In the genomic region with DNA sequence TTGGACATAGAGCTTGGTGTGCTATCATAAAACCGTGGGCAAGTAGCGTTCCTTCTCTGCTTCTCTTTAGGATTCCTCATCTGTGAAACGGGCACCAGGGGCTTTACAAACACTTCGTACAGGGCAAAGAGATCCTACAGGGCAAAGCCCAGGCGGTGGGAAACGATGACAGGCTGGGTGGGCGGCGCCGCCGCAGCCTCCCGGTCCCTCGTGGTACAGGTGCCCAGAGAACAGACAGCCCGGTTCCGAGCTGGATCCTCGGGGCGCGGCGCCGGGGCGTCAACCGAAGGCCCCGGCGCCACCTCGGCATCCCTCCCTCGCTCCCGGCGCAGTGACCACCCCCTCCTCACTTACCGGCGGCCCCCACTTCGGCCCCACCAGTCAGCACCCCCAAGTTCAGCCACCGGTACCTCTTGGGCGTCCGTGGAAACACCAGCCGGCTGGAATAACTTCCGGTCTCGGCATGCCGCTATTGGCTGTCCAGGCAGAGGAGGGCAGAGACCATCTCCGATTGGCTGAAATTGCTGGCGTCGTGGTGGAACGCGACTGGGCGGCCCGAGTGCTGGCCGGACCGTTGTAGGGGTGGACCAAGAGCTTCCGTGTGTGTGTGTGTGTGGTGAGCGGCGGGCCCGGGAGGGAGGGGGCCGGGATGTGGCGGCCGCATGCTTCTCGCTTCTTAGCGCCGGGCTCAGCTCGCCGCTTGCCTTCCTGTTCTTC, we compare ENCODE assay signal across 8 mouse cellular contexts. TPM values are rescaled to one million over a fixed set of nuclear protein-coding genes. Genes with fewer than 3 reads are reported as not detected.
DNase-seq lines count a peak whose midpoint lies in the region; ATAC-seq and TF ChIP-seq lines count a peak whose summit lies in the region.

A gene (minus strand): TSS at position 460 of the 717 bp plus-strand sequence.

- ATAC-seq in forebrain, embryonic 11.5 days (replicated peaks; ENCODE audit: low FRiP score), result peak; percentile 100
- peak; percentile 100 for ATAC-seq in heart, embryonic 16.5 days (replicated peaks; ENCODE audit: extremely low read depth, insufficient read depth, low FRiP score)
- ATAC-seq in liver, embryonic 15.5 days (ENCODE audit: insufficient read depth), result peak; percentile 100
- peak; percentile 99 for ATAC-seq in neural tube, embryonic 12.5 days (ENCODE audit: low FRiP score, low read depth)

- H3K27me3 ChIP-seq in CH12.LX (replicated peaks), result no peaks in the 10 kb centered on the region
- H3K27me3 ChIP-seq in forebrain, embryonic 11.5 days (ENCODE audit: control insufficient read depth, insufficient read depth, low read length), result no peaks in the 10 kb centered on the region
- no peaks in the 10 kb centered on the region for H3K27me3 ChIP-seq in heart, embryonic 16.5 days (ENCODE audit: control insufficient read depth, insufficient read depth, low read length)
- no peaks in the 10 kb centered on the region for H3K27me3 ChIP-seq in liver, embryonic 15.5 days
- no peaks in the 10 kb centered on the region for H3K27me3 ChIP-seq in neural tube, embryonic 12.5 days (replicated peaks)

- peak within 1 kb of the TSS; percentile 91 for H3K4me2 ChIP-seq in CH12.LX (ENCODE audit: insufficient read depth, low read depth, poor library complexity, severe bottlenecking)
- peak within 1 kb of the TSS; percentile 84 for H3K4me2 ChIP-seq in forebrain, embryonic 11.5 days (ENCODE audit: low read depth, low read length, severe bottlenecking)
- peak within 1 kb of the TSS; percentile 84 for H3K4me2 ChIP-seq in heart, embryonic 16.5 days (ENCODE audit: low read depth, low read length)
- H3K4me2 ChIP-seq in liver, embryonic 15.5 days, result peak within 1 kb of the TSS; percentile 89
- peak within 1 kb of the TSS; percentile 96 for H3K4me2 ChIP-seq in neural tube, embryonic 12.5 days (replicated peaks)

- dilution Hi-C loops in CH12.LX (cut with MboI; ENCODE audit: extremely low pct_ligation_motif_present, extremely low pct_unique_long_range_greater_than_20kb, low sequenced_read_pairs), result no loop called here

- H3K36me3 ChIP-seq in CH12.LX (replicated peaks in 1 of 2; ENCODE audit: control insufficient read depth in 1 of 2, insufficient read depth in 1 of 2, low read length in 1 of 2), result peaks cover 27 to 53% of the 10 kb centered on the region in 2 experiments
- H3K36me3 ChIP-seq in forebrain, embryonic 11.5 days (ENCODE audit: control insufficient read depth, insufficient read depth, low read length), result no peaks in the 10 kb centered on the region; the same call in 1 of the 2 replicates
- no peaks in the 10 kb centered on the region; the same call in 1 of the 2 replicates for H3K36me3 ChIP-seq in heart, embryonic 16.5 days (ENCODE audit: control insufficient read depth, insufficient read depth)
- H3K36me3 ChIP-seq in liver, embryonic 15.5 days (replicated peaks), result peaks cover 12% of the 10 kb centered on the region
- peaks cover 19% of the 10 kb centered on the region for H3K36me3 ChIP-seq in neural tube, embryonic 12.5 days

- TF ChIP-seq CTCF in CH12.LX (conservative IDR thresholded peaks at IDR 0.05 in 1 of 2, IDR thresholded peaks at IDR 0.05 in 1 of 2; ENCODE audit: low read depth in 2 of 2, low read length in 2 of 2), result no peak

- peaks cover 3 to 26% of the 10 kb centered on the region in 2 experiments; a peak in 3 of 4 replicates for H3K4me1 ChIP-seq in CH12.LX (ENCODE audit: control insufficient read depth in 1 of 2, insufficient read depth in 2 of 2)
- peaks cover 10% of the 10 kb centered on the region for H3K4me1 ChIP-seq in forebrain, embryonic 11.5 days (replicated peaks; ENCODE audit: control insufficient read depth, insufficient read depth, low read length)
- H3K4me1 ChIP-seq in heart, embryonic 16.5 days (ENCODE audit: control insufficient read depth, insufficient read depth, low read length), result peaks cover 14% of the 10 kb centered on the region
- peaks cover 28% of the 10 kb centered on the region for H3K4me1 ChIP-seq in liver, embryonic 15.5 days (replicated peaks)
- H3K4me1 ChIP-seq in neural tube, embryonic 12.5 days, result peaks cover 15% of the 10 kb centered on the region

- peak within 1 kb of the TSS; percentile 92 to 99 (median 93) for H3K4me3 ChIP-seq in CH12.LX (replicated peaks in 1 of 3; ENCODE audit: low read depth in 2 of 3, low read length in 2 of 3, poor library complexity in 1 of 3)
- H3K4me3 ChIP-seq in forebrain, embryonic 11.5 days (ENCODE audit: low read depth, low read length), result peak within 1 kb of the TSS; percentile 91
- peak within 1 kb of the TSS; percentile 79 for H3K4me3 ChIP-seq in heart, embryonic 16.5 days (ENCODE audit: low read length)
- H3K4me3 ChIP-seq in liver, embryonic 15.5 days (replicated peaks), result peak within 1 kb of the TSS; percentile 81
- peak within 1 kb of the TSS; percentile 88 for H3K4me3 ChIP-seq in neural tube, embryonic 12.5 days

- no peaks in the 10 kb centered on the region for H3K9me3 ChIP-seq in CH12.LX (replicated peaks; ENCODE audit: low read length)
- no peaks in the 10 kb centered on the region for H3K9me3 ChIP-seq in forebrain, embryonic 11.5 days (ENCODE audit: control insufficient read depth, low read length)
- H3K9me3 ChIP-seq in heart, embryonic 16.5 days (replicated peaks; ENCODE audit: control insufficient read depth, low read length), result no peaks in the 10 kb centered on the region
- no peaks in the 10 kb centered on the region for H3K9me3 ChIP-seq in liver, embryonic 15.5 days (replicated peaks)
- no peaks in the 10 kb centered on the region for H3K9me3 ChIP-seq in neural tube, embryonic 12.5 days

- peak; percentile 89 for TF ChIP-seq POLR2A in CH12.LX (IDR thresholded peaks at IDR 0.05; ENCODE audit: low read depth, low read length)

- peak; percentile 96 for DNase-seq in CH12.LX (ENCODE audit: extremely low read depth)
- DNase-seq in c-Kit-positive CD71-positive TER-119-negative erythroid progenitor cells, embryonic 14.5 days (ENCODE audit: low read depth), result peak; percentile 92
- DNase-seq in forebrain, embryonic 11.5 days (ENCODE audit: low spot score), result peak; percentile 98
- DNase-seq in kidney, postnatal 36 days, result peak; percentile 96 to 97
- DNase-seq in telencephalon, adult 2 months (ENCODE audit: low read depth, low spot score), result peak; percentile 97

- TF ChIP-seq RAD21 in CH12.LX (IDR thresholded peaks at IDR 0.05; ENCODE audit: low read depth, low read length), result no peak

- H3K9ac ChIP-seq in CH12.LX (ENCODE audit: insufficient read depth, low read depth), result peak within 1 kb of the TSS; percentile 86
- H3K9ac ChIP-seq in forebrain, embryonic 11.5 days (ENCODE audit: low read length), result peak within 1 kb of the TSS; percentile 83
- peak within 1 kb of the TSS; percentile 82 for H3K9ac ChIP-seq in heart, embryonic 16.5 days (ENCODE audit: low read length)
- H3K9ac ChIP-seq in liver, embryonic 15.5 days, result peak within 1 kb of the TSS; percentile 73
- H3K9ac ChIP-seq in neural tube, embryonic 12.5 days, result peak within 1 kb of the TSS; percentile 83

- under 1% methylated on average over 58 of the region's 58 CpGs for WGBS in forebrain, embryonic 11.5 days
- WGBS in heart, embryonic 16.5 days, result under 1% methylated on average over 57 of the region's 58 CpGs
- WGBS in liver, embryonic 15.5 days (ENCODE audit: insufficient replicate concordance), result under 1% methylated on average over 58 of the region's 58 CpGs
- WGBS in neural tube, embryonic 12.5 days, result under 1% methylated on average over 58 of the region's 58 CpGs

- in situ Hi-C loops in CH12.LX (cut with MboI; ENCODE audit: low pct_ligation_motif_present, low pct_unique_long_range_greater_than_20kb, low sequenced_read_pairs), result loop anchor here (10.0 kb wide), 2 partner anchors 129 to 1481 kb away; no protein-coding TSS in a partner anchor

- TF ChIP-seq EP300 in CH12.LX (IDR thresholded peaks at IDR 0.05; ENCODE audit: low read length), result no peak

- H3K79me2 ChIP-seq in CH12.LX (replicated peaks; ENCODE audit: control insufficient read depth, extremely low read depth, insufficient read depth, poor library complexity, severe bottlenecking), result peaks cover 33% of the 10 kb centered on the region

- peak within 1 kb of the TSS; percentile 80 for H3K27ac ChIP-seq in CH12.LX (ENCODE audit: insufficient read depth, low read depth)
- H3K27ac ChIP-seq in forebrain, embryonic 11.5 days (ENCODE audit: low read depth, low read length), result no peak within 1 kb of the TSS
- H3K27ac ChIP-seq in heart, embryonic 16.5 days (ENCODE audit: low read length), result peak within 1 kb of the TSS; percentile 7; the same call in 1 of the 2 replicates
- peak within 1 kb of the TSS; percentile 54 for H3K27ac ChIP-seq in liver, embryonic 15.5 days (replicated peaks)
- no peak within 1 kb of the TSS for H3K27ac ChIP-seq in neural tube, embryonic 12.5 days

TF ChIP-seq in CH12.LX, 34 proteins besides CTCF, POLR2A, EP300 and RAD21 (continues in another document):
- TF ChIP-seq JUN (IDR thresholded peaks at IDR 0.05; ENCODE audit: insufficient read depth, low read depth, low read length) (no peak), ZNF384 (IDR thresholded peaks at IDR 0.05; ENCODE audit: low read depth, low read length) (no peak), MAZ (IDR thresholded peaks at IDR 0.05; ENCODE audit: low read depth, low read length) (peak; percentile 94), MAFK (IDR thresholded peaks at IDR 0.05; ENCODE audit: insufficient replicate concordance, low read length) (no peak), UBTF (IDR thresholded peaks at IDR 0.05; ENCODE audit: low read depth, low read length) (no peak), TCF12 (IDR thresholded peaks at IDR 0.05; ENCODE audit: low read depth, low read length) (peak; percentile 90), CHD2 (IDR thresholded peaks at IDR 0.05; ENCODE audit: low read length) (peak; percentile 90), ZMIZ1 (IDR thresholded peaks at IDR 0.05; ENCODE audit: low read depth, low read length) (no peak; the same call in 1 of the 2 replicates), NELFE (IDR thresholded peaks at IDR 0.05; ENCODE audit: low read depth, low read length) (peak; percentile 84), GABPA (IDR thresholded peaks at IDR 0.05; ENCODE audit: insufficient replicate concordance, low read depth, low read length) (peak; percentile 35; the same call in 1 of the 2 replicates), ETS1 (conservative IDR thresholded peaks at IDR 0.05; ENCODE audit: low read depth, low read length) (0 out of 2 replicates have a peak, but pooled peaks have one; percentile 6), JUND (conservative IDR thresholded peaks at IDR 0.05; ENCODE audit: low read depth, low read length) (no peak), MYC (IDR thresholded peaks at IDR 0.05; ENCODE audit: low read depth, low read length) (peak; percentile 80)

RNA-seq across cellular contexts. Expression of the gene that starts here (rescaled TPM):
- total RNA-seq in CH12.LX (2012; rRNA removed) (73.5 and 76.9 TPM in 2 replicates), CH12.LX (2014; rRNA removed) (83.0 and 88.0 TPM in 2 replicates)
- polyA plus RNA-seq in CH12.LX (2012; ENCODE audit: insufficient read length, low read depth), result 85.5 and 93.5 TPM in 2 replicates
- 140 and 142 TPM in 2 replicates for polyA plus RNA-seq in forebrain, embryonic 11.5 days (2014; fragmentation: Nextera tagmentation; extraction: Ambion mirVana)
- 58.1 and 63.0 TPM in 2 replicates for polyA plus RNA-seq in heart, embryonic 16.5 days (2015; fragmentation: Nextera tagmentation; extraction: Ambion mirVana)
- 25.6 and 25.9 TPM in 2 replicates for polyA plus RNA-seq in liver, embryonic 15.5 days (2015; fragmentation: Nextera tagmentation; extraction: Ambion mirVana)
- polyA plus RNA-seq in neural tube, embryonic 12.5 days (2016; fragmentation: Nextera tagmentation; extraction: Ambion mirVana), result 120 and 123 TPM in 2 replicates

Comparison
In these comparisons a context has a peak if more than half of its experiments do, and no peak if none do; other contexts are left out.
1. H3K27ac ChIP-seq: peak in CH12.LX (single experiment), heart, embryonic 16.5 days (single experiment) and liver, embryonic 15.5 days (single experiment); none in forebrain, embryonic 11.5 days (single experiment) and neural tube, embryonic 12.5 days (single experiment).
2. Peak in every context shown above with its lines, with median percentiles within 50 percentile points of each other: DNase-seq, H3K4me2 ChIP-seq, H3K4me3 ChIP-seq, H3K9ac ChIP-seq and ATAC-seq.